Mouse (Mus musculus) skeletal muscle tissue, adult 2 months (tissue): Measurements from ENCODE around the gene Ercc2.
A peak's percentile ranks its signal among the peaks of the same experiment; 100 is the strongest.

Experiments
- DNase-seq: peaks from one replicate; pipeline ENCODE4 v3.0.0-alpha.2; 2012; ENCODE audit warnings: low read depth, low spot score

Gene Ercc2

DNA sequence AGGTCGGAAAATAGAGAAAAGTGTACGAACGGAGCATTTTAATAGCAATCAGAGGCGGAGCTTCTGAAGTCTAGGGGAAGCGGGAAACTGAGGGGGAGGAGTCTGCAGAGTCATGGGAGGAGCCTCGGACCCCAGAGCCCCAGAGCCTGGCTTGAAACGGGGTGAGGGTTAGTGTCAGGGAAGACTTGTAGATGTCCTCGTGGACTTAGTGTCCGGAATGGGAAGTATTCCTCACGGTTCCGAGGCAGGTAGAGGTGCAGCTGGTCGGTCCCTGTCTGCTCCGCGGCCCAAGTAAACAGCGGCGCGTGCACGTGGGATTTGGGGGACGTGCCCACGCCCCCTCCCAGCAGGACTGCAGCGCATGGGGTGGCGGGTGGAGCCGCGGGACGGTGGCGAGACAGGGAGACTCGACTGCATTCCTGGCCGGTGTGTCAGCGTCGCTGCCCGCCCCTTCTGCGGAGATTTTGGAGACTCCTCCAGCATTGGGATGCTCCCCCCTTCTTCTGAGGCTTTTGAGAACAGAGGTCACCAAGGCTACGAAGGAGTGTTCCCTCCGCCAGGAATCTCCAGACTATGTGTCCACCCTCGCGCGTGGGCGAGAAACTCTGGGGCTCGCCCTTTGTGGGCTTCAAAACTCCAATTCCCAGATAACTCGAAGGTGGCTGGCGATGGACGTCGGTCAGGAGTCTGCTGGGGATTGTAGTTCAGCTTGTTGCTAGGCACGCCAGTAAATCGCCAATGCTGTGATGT lies 21.7 kb upstream of the Ercc2 start:
- peak; percentile 70 for DNase-seq

DNA sequence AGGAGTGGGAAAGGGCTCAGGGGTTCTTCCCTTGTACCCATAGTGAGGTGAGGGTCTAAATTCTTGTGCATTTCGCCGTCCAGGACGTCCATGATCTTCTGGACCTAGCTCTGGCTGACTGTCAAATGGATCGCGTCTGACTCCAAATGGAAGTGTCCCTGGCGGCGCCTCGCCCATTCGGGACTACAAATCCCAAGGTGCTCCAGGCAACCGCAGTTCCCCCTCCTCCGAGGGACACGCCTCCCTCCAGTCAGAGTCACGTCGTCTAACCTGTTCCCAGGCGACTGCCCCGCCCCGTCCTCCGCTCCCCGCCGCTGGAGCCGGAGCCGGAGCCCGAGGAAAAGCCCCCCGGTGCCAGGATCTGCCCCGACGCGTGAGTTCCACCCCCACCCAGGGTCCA lies 20.9 kb upstream of the Ercc2 start:
- peak; percentile 87 for DNase-seq

DNA sequence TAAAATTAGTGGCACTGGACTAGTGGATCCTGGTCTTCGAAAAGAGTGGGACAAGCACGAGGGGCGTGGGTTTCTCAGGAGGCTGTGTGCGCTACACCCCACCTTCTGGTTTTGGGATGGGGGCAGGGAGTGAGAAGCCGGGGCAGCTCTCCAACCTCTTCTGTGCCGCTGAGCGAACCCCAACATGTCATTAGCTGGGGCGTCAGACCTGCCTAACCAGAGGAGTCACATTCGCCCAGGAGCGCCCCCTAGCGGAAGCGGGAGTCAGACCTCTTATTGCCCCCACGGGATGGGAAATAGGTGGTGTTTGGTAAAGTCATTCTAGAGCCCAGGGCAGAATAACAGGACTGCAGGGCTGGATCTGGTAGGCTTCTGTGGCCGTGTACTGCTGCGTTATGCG lies 20.1 kb upstream of the Ercc2 start:
- peak; percentile 62 for DNase-seq

DNA sequence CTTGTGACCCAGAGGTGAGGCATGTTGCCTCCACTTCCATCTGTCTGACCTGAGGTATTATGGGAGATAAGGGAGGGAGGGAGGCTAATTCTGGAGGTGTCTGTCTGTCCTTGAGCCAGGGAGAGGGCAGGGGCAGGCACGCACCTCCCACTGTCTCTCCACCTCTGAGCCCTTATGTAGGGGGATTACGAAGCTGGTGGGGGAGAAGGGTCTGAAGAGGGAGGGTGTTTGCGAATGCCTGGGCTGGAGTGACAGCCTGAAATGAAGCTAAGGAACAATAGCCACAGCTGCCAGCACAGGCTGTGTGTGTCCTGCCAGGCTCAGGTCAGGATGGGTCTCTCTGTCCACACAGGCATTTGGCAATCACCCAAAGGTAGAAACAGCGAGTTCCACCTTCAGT lies 19.5 kb upstream of the Ercc2 start:
- no peak for DNase-seq

DNA sequence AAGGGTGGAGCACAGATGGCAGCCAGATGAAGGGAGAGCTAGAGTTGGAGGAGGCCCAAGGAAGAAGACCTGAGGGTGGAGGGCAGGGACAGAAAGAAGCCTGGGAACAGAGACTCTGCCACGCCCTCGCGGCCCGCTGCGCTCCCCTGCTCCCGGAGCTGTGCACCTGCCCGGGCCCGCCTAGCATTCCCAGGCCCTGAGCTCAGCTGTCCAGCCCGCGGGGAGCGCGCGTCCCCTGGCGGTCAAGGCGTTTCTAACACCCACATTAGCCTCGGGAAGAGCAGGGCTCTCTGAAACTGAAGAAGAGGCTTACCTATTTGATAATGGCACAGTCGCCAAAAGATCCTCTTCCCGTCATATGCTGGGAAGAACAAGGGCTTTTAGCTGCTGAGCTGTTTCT lies 17.9 kb upstream of the Ercc2 start:
- no peak for DNase-seq

DNA sequence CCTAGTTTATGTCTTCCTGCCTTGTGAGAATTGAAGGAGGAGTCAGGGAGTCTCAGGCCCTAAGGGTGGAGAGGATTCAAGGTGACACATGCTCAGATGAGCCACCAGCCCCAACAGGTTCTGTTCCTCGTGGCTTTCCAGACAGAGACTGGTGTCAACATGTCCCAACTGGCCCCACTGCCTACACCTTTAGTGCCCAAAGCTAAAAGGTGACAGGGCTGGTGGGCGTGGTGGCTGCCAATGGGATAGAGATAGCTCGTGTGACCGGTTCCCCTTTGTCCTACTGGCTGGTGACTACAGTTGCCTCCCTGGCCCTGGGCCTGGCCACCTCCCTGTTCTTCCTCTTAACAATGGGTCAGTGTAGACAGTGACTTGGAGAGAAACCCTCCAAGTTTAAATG lies 16.4 kb upstream of the Ercc2 start:
- no peak for DNase-seq

DNA sequence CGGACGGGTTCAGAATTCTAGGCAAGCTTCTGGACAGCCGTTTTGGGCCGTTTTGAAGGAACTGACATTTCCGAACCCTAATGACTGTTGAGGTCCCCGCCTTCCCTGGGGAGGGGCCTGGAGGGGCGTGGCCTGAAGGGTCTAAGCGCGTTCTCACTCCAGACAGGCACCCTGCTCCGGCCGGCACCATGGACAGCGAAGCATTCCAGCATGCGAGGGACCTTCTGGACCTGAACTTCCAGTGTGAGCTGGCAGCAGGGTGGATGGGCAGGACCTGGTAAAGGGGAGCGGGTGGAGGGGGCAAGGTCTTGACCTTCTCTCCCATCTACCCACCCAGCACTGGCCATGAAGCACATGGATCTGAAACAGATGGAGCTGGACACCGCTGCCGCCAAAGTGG lies 13.4 kb upstream of the Ercc2 start:
- DNase-seq = no peak

DNA sequence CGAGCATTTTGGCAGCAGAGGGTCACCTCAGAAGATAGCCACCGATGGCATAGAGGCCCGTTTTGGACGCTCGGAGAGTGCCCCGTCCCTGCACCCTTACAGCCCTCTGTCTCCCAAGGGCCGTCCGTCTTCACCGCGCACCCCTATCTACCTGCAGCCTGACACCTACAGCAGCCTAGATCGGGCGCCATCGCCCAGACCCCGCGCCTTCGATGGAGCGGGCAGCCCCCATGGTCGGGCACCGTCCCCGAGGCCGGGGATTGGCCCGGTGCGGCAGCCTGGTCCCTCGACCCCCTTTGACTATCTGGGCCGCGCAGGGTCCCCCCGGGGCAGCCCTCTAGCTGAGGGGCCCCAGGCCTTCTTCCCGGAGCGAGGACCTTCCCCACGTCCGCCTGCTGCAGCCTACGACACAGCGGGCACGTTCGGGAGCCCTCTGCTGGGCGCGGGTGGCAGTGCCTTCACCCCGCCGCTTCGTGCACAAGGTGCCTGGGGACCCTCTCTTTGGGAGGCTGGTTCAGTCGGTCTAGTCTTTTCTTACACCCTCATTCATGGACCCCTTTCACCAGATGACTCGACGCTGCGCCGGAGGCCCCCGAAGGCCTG lies 11.9 kb upstream of the Ercc2 start:
- DNase-seq = no peak

DNA sequence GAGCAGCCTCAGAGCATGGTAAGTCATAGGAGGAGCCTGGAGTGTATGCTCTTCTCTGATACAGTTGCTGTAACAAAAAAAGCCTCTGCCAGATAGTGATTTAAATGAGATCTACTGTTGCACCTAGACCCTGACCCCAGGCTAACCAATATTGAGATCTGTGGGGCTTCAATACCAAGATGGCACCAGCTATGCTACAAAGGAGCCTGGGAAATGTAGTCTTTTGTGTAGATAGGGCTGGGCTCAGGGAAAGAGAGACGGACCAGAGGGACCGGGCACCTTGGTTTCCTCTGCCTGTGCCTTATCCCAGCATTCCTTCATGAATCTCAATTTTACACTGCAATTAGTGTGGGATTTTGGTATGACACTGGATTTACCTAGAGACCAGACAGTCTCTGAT lies 8.4 kb upstream of the Ercc2 start:
- no peak for DNase-seq

DNA sequence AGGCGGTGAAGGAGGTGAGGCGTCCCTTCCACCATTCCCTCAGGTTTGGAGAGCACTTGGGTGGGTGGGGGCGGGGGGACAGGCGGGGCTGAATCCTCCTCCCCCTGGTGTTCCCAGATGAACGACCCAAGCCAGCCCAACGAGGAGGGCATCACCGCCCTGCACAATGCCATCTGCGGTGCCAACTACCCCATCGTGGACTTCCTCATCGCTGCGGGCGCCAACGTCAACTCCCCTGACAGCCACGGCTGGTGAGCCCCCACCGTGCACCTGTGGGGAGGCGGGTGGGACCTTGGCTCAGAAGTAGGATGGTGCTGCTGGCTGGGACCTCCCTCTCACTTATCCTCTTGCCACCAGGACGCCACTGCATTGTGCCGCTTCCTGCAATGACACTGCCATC lies 6.4 kb upstream of the Ercc2 start:
- no peak for DNase-seq

DNA sequence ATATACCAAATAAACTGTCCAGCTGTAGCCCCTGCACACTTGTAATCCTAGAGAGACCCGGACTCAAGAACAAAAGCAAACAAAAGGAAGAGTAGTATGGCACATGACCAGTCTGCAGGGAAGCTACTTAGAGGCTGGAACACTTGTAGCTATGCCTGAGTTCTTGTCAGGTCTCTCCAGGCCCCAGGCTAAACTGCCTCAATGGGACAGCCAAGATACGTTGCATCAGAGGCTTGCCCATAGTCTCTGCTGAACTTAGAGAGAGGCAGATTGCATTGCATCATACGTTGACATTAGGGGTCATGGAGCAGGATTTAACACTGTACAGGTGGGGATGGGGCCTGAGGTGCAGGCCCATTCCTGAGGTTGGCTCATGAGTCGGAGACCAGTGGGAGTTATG lies 5.8 kb upstream of the Ercc2 start:
- DNase-seq = no peak

DNA sequence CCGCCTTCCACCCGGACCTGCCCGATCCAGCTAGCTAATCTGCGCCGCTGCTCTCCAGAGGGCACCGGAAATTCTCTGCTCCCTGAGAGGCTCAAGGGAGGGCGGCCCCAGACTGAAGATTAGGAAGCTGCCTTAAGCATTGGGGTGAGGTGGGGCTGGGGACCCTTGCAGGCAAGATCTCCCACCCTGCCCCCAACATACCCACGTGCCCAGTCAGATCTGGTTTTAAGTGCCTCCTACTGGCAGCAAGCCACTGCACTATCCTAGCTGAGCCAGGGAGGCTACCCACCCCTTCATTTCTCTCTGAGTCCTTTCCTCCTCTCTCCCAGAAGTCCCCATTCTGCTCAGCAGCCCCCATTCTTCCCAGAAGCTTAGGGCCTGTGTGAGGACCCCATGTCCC lies 3.8 kb upstream of the Ercc2 start:
- DNase-seq = no peak

DNA sequence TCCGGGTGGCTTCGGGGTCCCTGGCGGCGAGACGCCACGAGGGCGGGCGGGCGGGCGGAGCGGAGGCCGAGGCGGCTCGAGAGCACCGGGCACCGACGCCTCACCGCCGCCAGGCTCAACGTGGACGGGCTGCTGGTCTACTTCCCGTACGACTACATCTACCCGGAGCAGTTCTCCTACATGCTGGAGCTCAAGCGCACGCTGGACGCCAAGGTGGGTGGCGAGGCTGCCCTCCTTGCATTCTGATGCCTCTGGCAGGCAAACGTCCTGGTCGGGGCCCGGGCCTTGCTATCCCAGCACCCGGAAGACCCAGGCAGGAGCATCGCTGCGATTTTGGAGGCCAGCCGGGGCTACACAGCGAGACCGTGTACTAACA lies 344 bp downstream of the Ercc2 start:
- DNase-seq = no peak

DNA sequence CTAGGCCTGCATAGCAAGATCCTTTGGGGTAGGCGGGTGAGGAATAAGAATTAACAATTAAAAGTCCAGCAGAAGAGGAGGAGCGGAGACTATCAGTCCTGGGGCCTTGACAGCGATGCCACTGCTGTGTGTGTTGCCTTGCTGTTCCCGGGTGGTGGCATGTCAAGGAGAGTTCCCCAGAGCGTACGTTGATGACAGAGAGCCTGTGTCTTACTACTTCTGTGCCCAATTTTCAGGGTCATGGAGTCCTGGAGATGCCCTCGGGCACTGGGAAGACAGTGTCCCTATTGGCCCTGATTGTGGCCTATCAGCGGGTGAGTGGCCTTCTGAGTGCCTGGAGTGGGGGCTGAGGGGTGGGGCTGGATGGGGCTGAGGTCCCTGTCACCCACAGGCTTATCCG lies 1.9 kb downstream of the Ercc2 start:
- DNase-seq = no peak

DNA sequence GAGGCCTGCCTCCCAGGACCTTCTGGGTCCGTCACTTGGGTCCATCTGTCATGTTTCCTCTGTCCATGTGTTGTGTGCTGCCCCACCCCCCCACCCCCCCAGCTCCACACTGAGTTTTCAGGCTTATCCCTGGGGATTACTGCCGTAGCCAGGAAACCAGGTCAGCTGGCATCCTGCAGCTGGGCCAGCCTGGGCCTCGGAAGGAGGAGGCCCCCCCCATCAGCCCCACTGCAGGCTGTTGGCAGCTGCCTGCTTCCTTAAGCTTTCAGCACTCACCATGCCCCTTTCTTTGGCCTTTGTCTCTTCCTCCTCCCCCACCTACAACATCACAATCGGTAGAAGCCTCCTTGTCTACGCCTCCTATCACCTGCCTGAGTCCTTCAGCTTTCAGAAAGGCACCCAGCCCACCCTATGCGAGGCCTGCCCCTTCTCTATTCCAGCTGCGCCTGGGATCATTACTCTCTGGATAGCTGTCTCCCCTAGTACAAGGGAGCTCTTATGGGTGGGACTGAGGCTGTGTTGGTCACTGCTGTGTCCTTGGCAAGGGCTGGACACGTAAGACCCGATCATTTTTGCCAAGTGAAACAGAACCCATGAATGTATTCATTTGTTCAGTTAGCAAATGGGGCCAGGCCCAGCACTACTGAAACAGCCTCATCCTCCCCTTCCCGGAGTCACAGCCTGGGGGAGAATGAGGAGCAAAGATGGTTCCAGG lies 7.0 kb downstream of the Ercc2 start:
- no peak for DNase-seq

DNA sequence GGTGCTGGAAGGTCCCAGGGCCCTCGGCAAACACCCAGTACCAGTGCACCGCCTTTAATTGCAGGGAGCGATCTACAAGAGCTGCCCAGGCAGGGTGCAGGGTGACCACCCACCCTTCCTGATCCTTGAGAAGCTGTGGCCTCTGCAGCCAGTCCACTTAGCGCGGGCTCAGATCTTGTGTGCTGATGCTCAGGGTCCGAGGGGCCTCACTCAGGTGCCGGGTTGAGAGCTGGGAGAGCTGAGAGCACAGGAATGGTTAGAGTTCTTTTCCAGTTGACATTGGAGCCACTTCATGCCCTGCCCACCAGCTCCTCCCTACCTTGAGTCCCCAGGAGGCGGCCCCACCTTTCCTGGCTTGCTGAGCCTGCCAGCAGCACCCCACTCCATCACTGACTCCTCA lies 12.7 kb downstream of the Ercc2 start:
- DNase-seq = no peak

DNA sequence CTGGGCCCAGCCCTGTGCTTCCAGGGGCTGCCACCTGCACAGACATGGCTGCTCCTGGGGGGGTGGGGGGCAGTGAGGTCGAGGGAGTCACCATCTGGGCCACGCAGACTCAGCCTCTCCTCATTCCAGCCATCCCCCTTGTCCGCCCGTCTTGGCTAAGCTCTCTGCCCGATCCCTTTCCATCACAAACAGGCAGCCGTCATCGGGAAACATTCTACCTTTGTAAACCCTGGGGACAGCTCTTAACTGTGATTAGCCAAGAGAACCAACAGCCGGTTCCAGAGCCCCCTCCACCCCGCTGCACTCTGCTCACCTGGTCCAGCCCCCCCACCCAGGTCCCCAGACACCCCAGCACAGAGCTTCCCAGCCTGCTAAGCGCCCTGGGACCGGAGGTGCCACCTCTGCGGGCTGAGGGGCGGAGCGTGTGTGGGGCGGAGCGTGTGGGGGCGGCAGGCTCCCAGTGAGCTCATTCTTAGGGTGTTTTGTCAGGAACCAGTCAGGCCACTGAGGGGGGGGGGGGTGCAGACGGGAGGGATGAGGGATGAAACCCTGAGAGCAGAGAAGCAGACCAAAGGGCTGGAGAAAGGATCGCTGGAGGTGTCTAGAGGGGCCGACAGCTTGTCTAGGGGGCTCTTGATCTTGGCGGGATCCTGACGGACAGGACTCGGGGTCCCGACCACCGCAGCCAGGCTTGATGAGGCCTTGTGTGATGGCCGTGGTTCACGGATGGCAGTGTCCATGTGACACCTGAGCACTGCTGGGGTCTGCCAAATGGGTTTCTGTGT lies 17.9 kb downstream of the Ercc2 start:
- DNase-seq = no peak

DNA sequence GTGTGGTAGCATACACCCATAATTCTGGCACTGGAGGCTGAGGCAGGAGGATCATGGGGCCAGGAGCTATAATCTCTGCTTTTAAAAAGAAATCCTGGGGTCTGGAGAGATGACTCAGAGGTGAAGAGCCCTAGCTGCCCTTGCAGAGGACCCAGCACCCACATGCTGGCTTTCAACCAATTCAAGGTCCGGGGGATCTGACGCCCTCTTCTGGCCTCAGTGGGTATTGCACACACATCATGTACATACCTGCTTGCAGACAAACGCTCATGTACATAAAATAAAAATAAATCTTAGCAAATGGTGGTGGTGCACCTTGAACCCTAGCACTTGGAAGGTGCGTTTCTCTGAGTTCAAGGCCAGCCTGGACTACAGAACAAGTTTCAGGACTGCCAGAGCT lies 19.1 kb downstream of the Ercc2 start:
- DNase-seq = no peak

DNA sequence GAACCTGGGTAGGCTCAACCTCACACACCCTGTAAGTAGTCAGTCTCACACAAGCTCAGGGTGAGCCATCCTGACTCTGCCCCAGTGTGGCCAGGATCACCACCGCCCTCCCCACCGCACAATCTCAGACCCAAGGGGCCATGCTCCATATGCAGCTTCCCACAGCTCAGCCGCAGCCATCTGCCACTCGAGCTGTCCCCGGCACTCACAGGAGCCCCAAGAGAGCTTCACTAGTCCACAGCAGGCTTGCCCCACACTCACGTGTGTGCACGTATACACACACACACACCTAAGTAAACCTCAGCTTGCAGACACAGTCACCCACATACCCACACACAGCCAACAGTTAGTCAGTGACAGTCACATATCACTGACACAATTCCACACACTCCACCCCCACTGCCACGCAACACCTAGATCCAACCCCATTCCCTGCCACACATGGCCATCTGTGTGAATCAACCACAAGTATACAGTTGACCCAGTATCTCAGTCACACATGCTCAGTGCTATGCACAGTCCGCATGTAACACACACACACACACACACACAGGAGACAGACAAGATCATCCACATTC lies 20.8 kb downstream of the Ercc2 start:
- no peak for DNase-seq

DNA sequence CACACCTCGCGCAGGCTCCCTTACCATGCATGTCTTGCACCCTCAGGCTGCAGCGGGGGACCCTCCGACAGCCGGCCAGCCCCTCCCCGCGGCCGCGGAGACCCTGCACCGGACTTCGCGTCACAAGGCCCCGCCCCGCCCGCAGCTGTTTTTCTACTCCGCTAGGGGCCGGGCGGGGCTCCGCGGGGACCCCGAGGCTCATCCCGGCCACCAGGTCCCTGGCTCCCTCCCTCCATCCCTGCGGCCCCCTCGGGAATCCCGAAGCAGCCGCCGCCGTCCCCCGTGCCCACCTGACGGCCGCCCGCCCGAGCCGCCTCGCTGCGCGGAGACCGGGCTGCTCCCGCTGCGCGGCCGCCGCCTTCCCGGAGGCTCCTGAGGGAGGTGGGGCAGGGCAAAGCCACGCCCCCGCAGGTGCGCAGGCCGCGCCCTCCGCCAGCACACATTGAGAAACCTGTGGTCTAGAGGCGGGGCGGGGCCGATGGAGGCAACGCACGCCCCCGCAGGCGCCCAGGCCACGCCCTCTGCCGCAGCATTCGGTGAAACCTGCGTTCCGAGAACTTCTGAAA lies 22.0 kb downstream of the Ercc2 start, which contains the start of gene Klc3:
Gene Klc3 (minus strand): TSS at position 374 of the 566 bp plus-strand sequence.
- DNase-seq = no peak

DNA sequence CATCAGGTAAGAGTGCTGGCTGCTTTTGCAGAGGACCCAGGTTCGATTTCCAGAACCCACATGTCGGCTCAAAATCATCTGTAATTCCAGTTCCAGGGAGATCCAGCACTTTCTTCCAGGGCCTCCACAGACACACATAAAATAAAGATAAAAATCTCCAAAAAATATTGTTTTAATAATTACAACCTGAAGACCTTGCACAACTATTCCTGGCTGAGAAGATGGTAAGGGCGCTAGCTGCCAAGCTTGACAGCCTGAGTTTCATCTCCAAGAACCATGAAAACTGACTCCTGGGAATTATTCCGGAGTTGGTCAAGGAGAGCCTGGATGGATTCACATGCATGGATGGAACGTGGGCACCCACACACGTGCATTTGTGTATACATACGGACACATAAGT lies 22.7 kb downstream of the Ercc2 start, which contains the start of gene Ckm:
Gene Ckm (plus strand): TSS at position 301 of the 400 bp plus-strand sequence.
- DNase-seq = no peak
